Mouse (Mus musculus) limb, embryonic 14.5 days (tissue): ENCODE measurements at regions not wholly inside any gene's neighbourhood (a gene's known extent, or its start where the extent isn't known, plus 50 kb on each side); places are given as distances from the start of the nearest gene placed in this dataset.

ENCODE experiments used
- ATAC-seq: fragments of 200-750 bp; cut with Nextera tagmentation; 2 replicates; pipeline ENCODE4 v1.8.0; 2017; ENCODE audit warnings: low read depth, moderate number of reproducible peaks, moderate TSS enrichment; ENCODE audit not compliant: low FRiP score
- DNase-seq: peaks from one replicate; pipeline ENCODE4 v3.0.0-alpha.2; 2015; ENCODE audit warnings: low spot score
- H3K27ac ChIP-seq: fragments of 300-500 bp; sonication (generic); replicated peaks from 2 replicates; pipeline ENCODE4 v1.5.1; 2014; ENCODE audit warnings: low read depth, mild to moderate bottlenecking, low read length, moderate library complexity, mixed read lengths
- H3K27me3 ChIP-seq: fragments of 300-500 bp; sonication (generic); 2 replicates; pipeline ENCODE4 v1.6.1; 2014; ENCODE audit warnings: low read length, mixed read lengths; ENCODE audit not compliant: control insufficient read depth, insufficient read depth
- H3K36me3 ChIP-seq: fragments of 300-500 bp; sonication (generic); 2 replicates; pipeline ENCODE4 v1.6.1; 2014; ENCODE audit warnings: mild to moderate bottlenecking, low read length, moderate library complexity, mixed read lengths; ENCODE audit not compliant: control insufficient read depth, insufficient read depth
- H3K4me1 ChIP-seq: fragments of 300-500 bp; sonication (generic); 2 replicates; pipeline ENCODE4 v1.6.1; 2014; ENCODE audit warnings: antibody characterized with exemption, low read length, mixed read lengths; ENCODE audit not compliant: control insufficient read depth, insufficient read depth
- H3K4me2 ChIP-seq: fragments of 300-500 bp; sonication (generic); replicated peaks from 2 replicates; pipeline ENCODE4 v1.6.1; 2014; ENCODE audit warnings: low read depth, mild to moderate bottlenecking, low read length, moderate library complexity; ENCODE audit not compliant: severe bottlenecking
- H3K4me3 ChIP-seq: fragments of 300-500 bp; sonication (generic); replicated peaks from 2 replicates; pipeline ENCODE4 v1.5.1; 2014; ENCODE audit warnings: low read length
- H3K9ac ChIP-seq: fragments of 300-500 bp; sonication (generic); 2 replicates; pipeline ENCODE4 v1.6.1; 2014; ENCODE audit warnings: mild to moderate bottlenecking, low read depth, low read length, moderate library complexity; ENCODE audit not compliant: severe bottlenecking
- H3K9me3 ChIP-seq: fragments of 300-500 bp; sonication (generic); 2 replicates; pipeline ENCODE4 v1.6.1; 2016; ENCODE audit warnings: low read length; ENCODE audit not compliant: control insufficient read depth
- POLR2A ChIP-seq: fragments of 200-500 bp; IDR thresholded peaks from 2 replicates; pipeline ENCODE4 v1.8.0; 2012; ENCODE audit warnings: inconsistent platforms, mild to moderate bottlenecking, moderate library complexity, borderline replicate concordance; ENCODE audit not compliant: insufficient read depth, insufficient read length; ENCODE audit errors: extremely low read depth
- WGBS: fragments of 180-500 bp; shearing (Covaris S2); extraction: QIAGEN DNeasy Blood & Tissue Kit; methylation state at CpG from one replicate; pipeline ENCODE4 v1.1.7; 2014; 5-methylcytosine and 5-hydroxymethylcytosine counted together

DNA sequence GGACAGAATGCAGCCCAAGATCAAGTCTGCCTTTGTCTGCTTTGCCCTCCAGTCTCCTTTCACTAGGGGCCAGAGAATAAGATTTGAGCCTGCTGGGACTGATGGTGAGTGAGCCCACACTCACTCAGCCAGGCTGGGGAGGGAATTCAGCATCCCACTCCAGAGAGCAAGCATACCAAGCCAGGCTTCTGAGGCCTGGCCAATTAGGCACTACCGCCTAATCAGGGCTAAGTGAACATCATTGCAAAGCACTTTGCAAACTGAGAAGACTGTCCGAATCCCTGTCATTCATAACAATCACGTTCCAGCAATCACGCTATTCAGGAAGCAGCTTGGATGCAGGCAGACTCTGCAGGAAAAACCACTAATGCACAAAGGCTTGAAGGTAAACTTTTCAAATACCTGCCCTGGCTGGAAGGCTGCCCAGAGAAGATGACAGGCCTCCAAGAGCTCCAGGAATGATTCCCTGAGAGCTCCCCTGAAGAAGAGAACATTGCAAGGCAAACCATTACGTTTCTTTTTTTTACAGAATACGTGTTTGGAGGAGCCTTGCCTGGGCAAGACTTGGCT is 107.5 kb upstream of the Krtap11-1 start:
- Histone ChIP-seq H3K4me2 (no peak overlapping the region), H3K4me3 (no peak overlapping the region), H3K36me3 (no peaks in the 10 kb centered on the region), H3K27me3 (no peaks in the 10 kb centered on the region), H3K27ac (no peak overlapping the region), H3K4me1 (no peaks in the 10 kb centered on the region), H3K9ac (no peak overlapping the region), H3K9me3 (no peaks in the 10 kb centered on the region)
- DNase-seq = no peak
- no peak for TF ChIP-seq POLR2A
- no peak for ATAC-seq
- WGBS = 63% methylated on average over 6 of the region's 6 CpGs

DNA sequence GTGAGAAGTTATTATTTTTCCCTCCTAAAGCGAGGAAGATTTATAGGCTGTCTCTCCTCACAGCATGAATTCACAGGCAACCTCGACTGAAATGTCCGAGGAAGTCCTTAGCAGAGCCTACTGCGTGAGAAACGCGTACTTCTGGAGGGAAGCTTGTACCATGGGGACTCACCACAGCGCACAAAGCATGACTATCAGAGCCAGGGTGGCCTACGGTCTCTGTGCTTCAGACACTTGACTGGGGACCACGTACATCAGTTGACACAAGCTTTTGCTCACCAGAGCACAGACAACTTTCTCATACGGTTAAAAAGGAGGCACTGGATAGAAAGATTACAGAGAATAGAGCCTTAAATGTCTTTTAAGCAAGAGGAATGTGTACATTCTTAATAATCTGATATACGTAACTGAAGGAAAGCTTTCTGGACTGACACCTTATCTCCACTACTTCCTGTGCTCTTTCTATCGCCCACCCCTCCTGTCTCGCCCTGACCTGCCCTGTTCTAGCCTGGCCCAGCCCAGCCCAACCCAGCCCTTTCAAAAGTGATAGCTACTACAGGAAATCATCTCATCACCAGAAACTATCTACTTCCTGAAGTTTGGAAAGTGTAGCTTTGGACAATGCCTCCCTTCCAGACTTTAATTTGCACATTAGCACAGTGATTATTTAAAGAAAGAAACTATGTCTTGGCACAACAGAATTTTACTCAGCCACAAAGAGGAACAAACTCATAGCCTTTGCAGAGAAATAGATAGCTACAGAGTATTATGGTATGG is 104.2 kb upstream of the Krtap11-1 start:
- ATAC-seq = no peak
- Histone ChIP-seq H3K27ac (no peak overlapping the region), H3K4me1 (no peaks in the 10 kb centered on the region), H3K9ac (no peak overlapping the region), H3K4me3 (no peak overlapping the region), H3K9me3 (no peaks in the 10 kb centered on the region), H3K27me3 (no peaks in the 10 kb centered on the region), H3K36me3 (no peaks in the 10 kb centered on the region), H3K4me2 (no peak overlapping the region)
- DNase-seq = no peak
- 61% methylated on average over 13 of the region's 13 CpGs for WGBS
- no peak for TF ChIP-seq POLR2A

DNA sequence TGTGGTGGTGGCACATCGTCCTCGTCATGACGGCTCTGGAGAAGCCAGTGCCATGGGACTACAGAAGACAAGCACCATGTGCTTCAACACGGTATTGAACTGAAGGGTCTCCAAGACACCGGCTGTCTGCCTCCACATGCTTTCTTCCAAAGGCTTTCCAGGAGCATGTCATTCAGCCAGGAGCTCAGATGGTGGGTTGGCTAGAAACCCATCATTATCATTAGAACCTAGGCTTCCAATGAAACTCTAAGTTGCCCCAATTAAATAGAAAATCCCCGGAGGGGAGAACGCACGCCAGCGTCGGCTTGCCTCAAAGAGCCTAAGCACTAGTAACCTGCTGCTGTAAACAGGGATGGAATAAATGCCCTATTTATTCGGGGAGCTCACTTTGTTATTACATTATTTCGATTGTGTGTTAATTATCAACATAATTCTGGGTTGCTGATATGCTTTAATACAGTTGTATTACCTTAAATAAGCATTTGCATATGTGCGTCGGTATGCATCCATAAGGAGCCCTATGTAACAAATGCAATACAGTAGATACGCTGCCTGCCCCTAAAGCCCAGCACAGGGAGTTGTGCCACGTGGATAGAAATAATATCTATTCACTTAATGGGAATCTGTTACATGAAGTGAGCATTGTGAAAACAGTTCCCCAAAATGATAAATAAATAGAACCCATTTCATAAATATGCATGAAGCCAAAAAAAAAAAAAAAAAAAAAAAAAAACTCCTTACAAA is 103.3 kb upstream of the Krtap11-1 start:
- 75% methylated on average over 16 of the region's 16 CpGs for WGBS
- DNase-seq = no peak
- Histone ChIP-seq H3K27ac (no peak overlapping the region), H3K4me1 (no peaks in the 10 kb centered on the region), H3K9me3 (no peaks in the 10 kb centered on the region), H3K27me3 (no peaks in the 10 kb centered on the region), H3K9ac (no peak overlapping the region), H3K4me2 (no peak overlapping the region), H3K4me3 (no peak overlapping the region), H3K36me3 (no peaks in the 10 kb centered on the region)
- no peak for ATAC-seq
- no peak for TF ChIP-seq POLR2A

DNA sequence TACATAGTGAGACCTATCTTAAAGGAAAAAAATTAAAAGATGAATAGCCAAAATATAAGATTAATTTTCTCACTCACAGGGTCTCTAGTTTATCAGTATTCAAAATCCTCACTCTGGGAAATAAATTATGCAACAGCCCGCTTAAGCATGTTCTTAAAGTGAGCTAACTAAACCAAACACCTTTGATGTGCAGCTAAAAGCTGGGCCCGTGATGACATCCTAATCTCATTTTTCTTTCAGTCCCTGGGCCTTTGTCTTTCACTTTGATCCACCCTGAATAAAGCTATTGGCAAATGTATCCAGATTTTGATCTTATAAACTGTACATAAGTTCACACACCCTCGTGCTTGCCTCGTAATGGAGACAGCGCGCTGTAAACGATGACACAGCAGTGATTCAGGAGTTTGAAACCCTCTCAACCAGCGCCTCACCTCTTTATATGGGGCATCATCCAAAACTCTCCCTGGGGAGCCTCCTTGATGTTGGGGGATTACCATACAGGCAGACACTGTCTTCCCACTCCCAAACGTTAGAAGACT is 100.3 kb upstream of the Krtap11-1 start:
- H3K4me1 ChIP-seq = no peaks in the 10 kb centered on the region
- no peak for ATAC-seq
- no peaks in the 10 kb centered on the region for H3K36me3 ChIP-seq
- no peak for DNase-seq
- no peaks in the 10 kb centered on the region for H3K27me3 ChIP-seq
- H3K9ac ChIP-seq = no peak overlapping the region
- 80% methylated on average over 9 of the region's 9 CpGs for WGBS
- no peak overlapping the region for H3K4me3 ChIP-seq
- no peaks in the 10 kb centered on the region for H3K9me3 ChIP-seq
- no peak overlapping the region for H3K4me2 ChIP-seq
- no peak for TF ChIP-seq POLR2A
- H3K27ac ChIP-seq = no peak overlapping the region

DNA sequence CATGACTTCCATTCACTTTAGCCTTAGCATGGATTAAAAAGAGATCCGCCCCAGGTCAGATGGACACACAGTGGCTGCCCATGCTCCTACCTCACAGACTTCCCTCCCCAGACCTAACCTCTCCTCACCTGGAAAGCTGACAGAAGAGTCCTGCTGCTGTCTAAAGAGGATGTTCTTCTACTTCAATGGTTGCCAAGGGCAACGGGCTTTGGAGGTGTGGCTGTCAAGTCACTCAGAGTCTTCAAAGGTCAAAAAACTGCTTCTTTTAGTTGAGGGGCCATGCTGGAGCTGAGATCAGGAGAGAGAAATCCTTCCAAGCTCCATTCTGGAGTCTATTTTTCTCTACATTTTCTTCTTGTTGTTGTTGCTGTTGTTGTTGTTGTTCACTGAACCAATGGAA is 89.1 kb upstream of the Krtap11-1 start:
- H3K9ac ChIP-seq = no peak overlapping the region
- H3K4me2 ChIP-seq = no peak overlapping the region
- no peak for TF ChIP-seq POLR2A
- H3K27me3 ChIP-seq = no peaks in the 10 kb centered on the region
- H3K36me3 ChIP-seq = no peaks in the 10 kb centered on the region
- no peak for DNase-seq
- H3K4me1 ChIP-seq = no peaks in the 10 kb centered on the region
- no peak for ATAC-seq
- no peak overlapping the region for H3K27ac ChIP-seq
- H3K9me3 ChIP-seq = no peaks in the 10 kb centered on the region; the same call in 1 of the 2 replicates
- no peak overlapping the region for H3K4me3 ChIP-seq
- 71% methylated on average over 2 of the region's 2 CpGs for WGBS
